Mouse (Mus musculus): ENCODE measurements around the gene Adipor1. TPM values are rescaled to one million over a fixed set of nuclear protein-coding genes. Genes with fewer than 3 reads are reported as not detected.

Gene Adipor1
- polyA plus RNA-seq (2015; fragmentation: Nextera tagmentation; extraction: Ambion mirVana): 144 and 159 TPM in 2 replicates

DNA sequence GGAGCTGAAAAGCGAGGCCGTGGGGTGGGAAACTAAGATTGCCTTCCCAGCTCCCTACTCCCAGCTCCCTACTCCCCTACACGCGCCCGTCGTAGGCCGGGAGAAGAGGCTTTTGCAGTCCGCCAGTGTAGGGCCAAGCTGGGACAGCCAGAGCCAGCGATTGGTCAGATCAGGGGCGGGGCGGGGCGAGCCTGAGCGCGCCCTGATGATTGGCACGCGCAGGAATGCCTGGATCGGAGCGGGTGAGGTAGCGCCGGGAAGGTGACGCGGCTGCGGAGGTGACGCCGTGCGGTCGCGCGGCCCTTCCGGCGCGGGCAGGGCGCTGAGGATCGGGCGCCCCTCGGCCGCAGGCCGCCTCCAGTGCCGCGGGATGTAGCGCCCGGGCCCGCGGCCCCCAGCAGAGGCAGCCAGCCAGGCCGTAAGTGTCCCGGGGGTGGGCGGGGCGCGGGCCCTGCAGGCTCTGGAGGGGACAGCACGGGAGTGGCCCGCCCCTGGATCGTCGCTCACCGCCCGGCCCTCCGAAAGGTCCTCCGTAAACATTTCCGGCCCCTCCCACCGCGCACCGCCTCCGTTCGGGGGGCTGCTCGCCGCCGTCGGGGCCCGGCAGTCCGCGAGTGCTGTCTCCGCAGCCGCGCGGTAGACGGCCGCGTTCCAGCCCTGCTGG is at the start of gene Adipor1:
TSS of gene Adipor1 (plus strand) at position 211 of the 664 bp plus-strand sequence.

DNA sequence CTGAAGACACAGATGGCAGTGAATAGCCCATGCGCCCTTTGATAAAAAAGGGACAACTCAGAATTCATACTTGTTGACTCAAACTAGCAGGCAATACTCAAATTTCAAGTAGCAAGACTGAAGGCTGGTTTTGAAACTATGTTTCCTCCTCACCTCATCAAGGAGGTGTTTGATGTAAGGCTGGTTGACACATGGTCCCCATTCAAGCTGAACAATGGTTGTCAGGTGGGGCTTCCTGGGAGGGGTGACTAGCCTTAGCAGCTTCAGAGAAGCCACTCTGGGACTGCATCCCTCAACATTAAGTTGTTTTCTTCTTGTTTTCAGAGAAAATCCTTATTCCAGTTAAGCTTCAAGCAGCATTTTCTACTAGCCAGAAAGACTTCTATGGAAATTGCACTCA is 29.5 kb upstream of the Adipor1 start, which contains the start of gene 4933406M09Rik:
TSS of gene 4933406M09Rik (plus strand) at position 275 of the 400 bp plus-strand sequence.

DNA sequence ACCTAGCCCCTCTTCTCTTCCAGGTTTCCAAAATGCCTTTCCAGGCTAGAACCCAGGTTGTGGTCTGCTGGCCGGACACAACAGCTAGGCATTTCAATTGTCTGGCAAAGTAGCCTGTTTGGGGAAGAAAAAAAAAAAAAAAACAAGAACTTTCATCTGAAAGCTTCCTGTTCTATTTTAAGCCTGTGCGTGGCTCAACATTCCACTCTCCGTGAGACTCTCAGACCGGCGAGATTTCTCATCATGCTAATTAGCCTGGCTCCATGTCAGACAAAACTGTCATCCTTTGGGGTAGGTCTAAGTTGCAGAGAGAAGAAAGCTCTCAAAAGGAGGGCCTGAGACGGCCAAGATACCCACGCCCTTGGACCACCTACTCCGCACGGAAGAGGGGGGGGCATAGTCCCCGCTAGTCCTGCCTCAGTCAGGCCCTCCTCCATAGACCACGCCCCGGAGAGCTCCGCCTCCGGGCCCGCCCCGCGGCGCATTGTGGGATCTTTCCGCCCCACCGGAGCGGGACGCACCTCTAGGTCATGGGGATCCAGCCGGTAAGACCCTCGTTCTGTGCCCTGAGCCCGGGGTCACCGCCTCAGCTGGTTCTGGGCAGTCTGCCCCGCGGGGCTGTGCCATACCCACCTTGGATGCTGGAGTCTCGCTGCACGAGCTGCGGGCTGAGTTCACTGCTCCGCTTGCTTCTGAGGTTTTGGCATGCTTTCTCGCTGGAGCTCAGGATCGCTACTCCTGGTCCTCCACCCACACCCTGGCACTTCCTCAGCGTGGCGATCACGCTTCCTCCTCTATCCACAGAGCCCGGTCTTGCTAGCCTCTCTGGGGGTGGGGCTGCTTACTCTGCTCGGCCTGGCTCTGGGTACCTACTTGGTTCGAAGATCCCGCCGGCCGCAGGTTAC is 9.4 kb upstream of the Adipor1 start, which contains the start of gene Cyb5r1:
TSS of gene Cyb5r1 (plus strand) at position 51 of the 905 bp plus-strand sequence.

DNA sequence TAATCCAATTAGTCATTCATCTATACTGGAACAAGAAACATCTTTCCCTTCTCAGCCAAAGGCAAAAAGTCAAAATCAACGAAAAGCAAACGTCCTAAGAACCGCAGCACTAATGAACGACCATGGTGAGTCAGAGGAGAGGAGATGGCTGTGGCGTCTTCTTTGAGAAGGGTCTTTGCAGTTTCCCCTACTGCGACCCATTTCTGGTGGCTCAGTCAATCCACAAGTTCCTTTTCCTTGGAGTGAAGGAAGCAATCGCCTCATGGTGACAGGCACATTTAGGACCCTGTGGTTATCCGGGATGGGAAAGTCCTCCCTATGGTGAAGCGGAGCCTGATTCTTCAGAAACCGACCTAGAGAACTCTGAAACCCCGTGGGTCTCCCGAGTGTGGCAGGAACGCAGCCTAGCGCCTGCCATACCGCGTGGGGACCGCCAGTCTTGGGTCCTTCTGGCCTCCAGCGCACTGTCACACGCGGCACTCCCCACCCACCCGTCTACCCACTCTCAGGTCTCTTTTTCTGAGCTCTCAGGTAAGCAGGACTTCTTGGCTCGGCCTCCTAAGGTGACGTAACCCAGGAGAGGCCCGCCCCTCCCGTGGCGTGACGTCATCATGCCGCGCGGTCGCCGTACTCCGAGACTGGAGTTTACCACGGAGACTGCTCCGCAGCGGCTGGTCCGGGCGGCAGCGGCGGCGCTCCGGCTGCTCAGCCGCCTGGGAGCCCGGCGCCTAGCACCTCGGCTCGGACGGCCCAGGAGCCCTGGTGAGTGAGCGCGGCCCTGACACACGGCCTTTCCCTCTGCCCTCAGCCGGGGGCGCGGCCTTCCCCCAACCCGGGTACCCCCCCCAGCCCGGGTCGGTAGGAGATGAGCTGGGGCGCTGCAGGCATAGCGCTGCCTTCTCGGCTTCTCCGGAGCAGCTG is 40.0 kb downstream of the Adipor1 start, which contains the start of gene Klhl12:
TSS of gene Klhl12 (plus strand) at position 628 of the 921 bp plus-strand sequence.

Other genes with a start within 250 kb of the Adipor1 start
- 39.8 and 60.1 TPM in 2 replicates for gene Chil1, start 233.2 kb upstream of the Adipor1 start, polyA plus RNA-seq (2015; fragmentation: Nextera tagmentation; extraction: Ambion mirVana)
- 0.06 TPM in 1 of 2 replicates, not detected in the other for gene Mybph, start 221.9 kb upstream of the Adipor1 start, polyA plus RNA-seq (2015; fragmentation: Nextera tagmentation; extraction: Ambion mirVana)
- 0.13 and 0.16 TPM in 2 replicates for gene Adora1, start 179.9 kb upstream of the Adipor1 start, polyA plus RNA-seq (2015; fragmentation: Nextera tagmentation; extraction: Ambion mirVana)
- 0.07 and 0.19 TPM in 2 replicates for gene Myog, start 125.4 kb upstream of the Adipor1 start, polyA plus RNA-seq (2015; fragmentation: Nextera tagmentation; extraction: Ambion mirVana)
- 2.3 and 2.7 TPM in 2 replicates for gene Ppfia4, start 82.5 kb upstream of the Adipor1 start, polyA plus RNA-seq (2015; fragmentation: Nextera tagmentation; extraction: Ambion mirVana)
- 40.6 and 41.8 TPM in 2 replicates for gene Tmem183a, start 53.4 kb upstream of the Adipor1 start, polyA plus RNA-seq (2015; fragmentation: Nextera tagmentation; extraction: Ambion mirVana)
- 0.08 and 0.13 TPM in 2 replicates for gene 4933406M09Rik, start 29.4 kb upstream of the Adipor1 start, polyA plus RNA-seq (2015; fragmentation: Nextera tagmentation; extraction: Ambion mirVana)
- gene Cyb5r1, start 9.8 kb upstream of the Adipor1 start, polyA plus RNA-seq (2015; fragmentation: Nextera tagmentation; extraction: Ambion mirVana): 21.5 and 24.5 TPM in 2 replicates
- gene Klhl12, start 40.2 kb downstream of the Adipor1 start, polyA plus RNA-seq (2015; fragmentation: Nextera tagmentation; extraction: Ambion mirVana): 34.9 and 36.9 TPM in 2 replicates
- gene Rabif, start 79.3 kb downstream of the Adipor1 start, polyA plus RNA-seq (2015; fragmentation: Nextera tagmentation; extraction: Ambion mirVana): 21.6 and 21.8 TPM in 2 replicates
- gene Mgat4e, start 134.3 kb downstream of the Adipor1 start, polyA plus RNA-seq (2015; fragmentation: Nextera tagmentation; extraction: Ambion mirVana): not detected in 2 replicates
- 14.2 and 17.6 TPM in 2 replicates for gene Kdm5b, start 144.8 kb downstream of the Adipor1 start, polyA plus RNA-seq (2015; fragmentation: Nextera tagmentation; extraction: Ambion mirVana)
- gene Syt2, start 231.3 kb downstream of the Adipor1 start, polyA plus RNA-seq (2015; fragmentation: Nextera tagmentation; extraction: Ambion mirVana): 0.34 and 0.59 TPM in 2 replicates